Mouse (Mus musculus): ENCODE data around the gene Strip1. TPM values are rescaled to one million over a fixed set of nuclear protein-coding genes. Genes with fewer than 3 reads are reported as not detected.
A peak's percentile ranks its signal among the peaks of the same experiment; 100 is the strongest.
"Not testable (repeated sequence)": the region's sequence is repeated elsewhere in the genome, so short reads cannot be mapped to it uniquely, and the experiment has no call there.

The Strip1 gene
- total RNA-seq (2021): 10 to 100 TPM; 64.3 to 66.9 TPM
- long read RNA-seq, experiment 1, transcript Strip1-205 (1 exons, 1,550 nt): minor isoform, 5 of 112 reads
- long read RNA-seq, experiment 1, transcript Strip1-201 (21 exons, 3,215 nt): major isoform, 76 of 112 reads
- long read RNA-seq, experiment 1, partial matches to known transcripts: 17 of 112 reads
- long read RNA-seq, experiment 1, other reads (novel, unspliced or antisense): 14 of 112 reads
- long read RNA-seq, experiment 2, transcript Strip1-205 (1 exons, 1,550 nt): minor isoform, 6 of 85 reads
- long read RNA-seq, experiment 2, transcript Strip1-201 (21 exons, 3,215 nt): major isoform, 63 of 85 reads
- long read RNA-seq, experiment 2, partial matches to known transcripts: 10 of 85 reads
- long read RNA-seq, experiment 2, other reads (novel, unspliced or antisense): 6 of 85 reads

GRCm38 (mm10) chr3:107631523-107631958 is at the start of gene Strip1:
TSS of gene Strip1 (minus strand) at chr3:107631694.
- intact Hi-C loops (cut with DNase I): loop anchor here (5.0 kb wide), 1 partner anchor 56 kb away; no protein-coding TSS in a partner anchor
- peak; percentile 94 to 95 for DNase-seq (ENCODE audit: low spot score in 2 of 2)

GRCm38 (mm10) chr3:107680790-107681576 is 49.5 kb upstream of the Strip1 start:
- DNase-seq (ENCODE audit: low spot score in 2 of 2): peak; percentile 72 to 86
- intact Hi-C loops (cut with DNase I): no loop called here

- no peak for DNase-seq (ENCODE audit: low spot score in 2 of 2)
- intact Hi-C loops (cut with DNase I): no loop called here
These were observed 40.0 kb upstream of the Strip1 start for GRCm38 (mm10) chr3:107671509-107671908.

GRCm38 (mm10) chr3:107670500-107670899 is 39.0 kb upstream of the Strip1 start:
- DNase-seq (ENCODE audit: low spot score in 2 of 2): no peak
- intact Hi-C loops (cut with DNase I): no loop called here

GRCm38 (mm10) chr3:107668786-107669185 is 37.3 kb upstream of the Strip1 start:
- intact Hi-C loops (cut with DNase I): no loop called here
- DNase-seq (ENCODE audit: low spot score in 2 of 2): no peak

- intact Hi-C loops (cut with DNase I): no loop called here
These were observed 35.9 kb upstream of the Strip1 start for GRCm38 (mm10) chr3:107667426-107667825.

GRCm38 (mm10) chr3:107664641-107665040 is 33.1 kb upstream of the Strip1 start:
- intact Hi-C loops (cut with DNase I): no loop called here
- no peak for DNase-seq (ENCODE audit: low spot score in 2 of 2)

More at GRCm38 (mm10) chr3:107667426-107667825, 35.9 kb upstream of the Strip1 start:
- no peak for DNase-seq (ENCODE audit: low spot score in 2 of 2)

- no peak for DNase-seq (ENCODE audit: low spot score in 2 of 2)
- intact Hi-C loops (cut with DNase I): no loop called here
These were observed 27.5 kb upstream of the Strip1 start for GRCm38 (mm10) chr3:107659000-107659399.

GRCm38 (mm10) chr3:107656888-107657287 is 25.4 kb upstream of the Strip1 start:
- intact Hi-C loops (cut with DNase I): no loop called here
- no peak for DNase-seq (ENCODE audit: low spot score in 2 of 2)

GRCm38 (mm10) chr3:107656151-107656550 is 24.7 kb upstream of the Strip1 start:
- intact Hi-C loops (cut with DNase I): no loop called here

GRCm38 (mm10) chr3:107655491-107655890 is 24.0 kb upstream of the Strip1 start:
- DNase-seq (ENCODE audit: low spot score in 2 of 2): no peak
- intact Hi-C loops (cut with DNase I): no loop called here

More at GRCm38 (mm10) chr3:107656151-107656550, 24.7 kb upstream of the Strip1 start:
- no peak for DNase-seq (ENCODE audit: low spot score in 2 of 2)

- intact Hi-C loops (cut with DNase I): no loop called here
- no peak for DNase-seq (ENCODE audit: low spot score in 2 of 2)
These were observed 23.4 kb upstream of the Strip1 start for GRCm38 (mm10) chr3:107654861-107655260.

GRCm38 (mm10) chr3:107652968-107653367 is 21.5 kb upstream of the Strip1 start:
- intact Hi-C loops (cut with DNase I): no loop called here
- DNase-seq (ENCODE audit: low spot score in 2 of 2): no peak

- DNase-seq (ENCODE audit: low spot score in 2 of 2); intact Hi-C loops (cut with DNase I): not testable (repeated sequence)
These were observed 18.8 kb upstream of the Strip1 start for GRCm38 (mm10) chr3:107650276-107650675.

- intact Hi-C loops (cut with DNase I): no loop called here
- DNase-seq (ENCODE audit: low spot score in 2 of 2): no peak
These were observed 15.5 kb upstream of the Strip1 start for GRCm38 (mm10) chr3:107646947-107647346.

GRCm38 (mm10) chr3:107637606-107638172 is 6.2 kb upstream of the Strip1 start:
- no peak for DNase-seq (ENCODE audit: low spot score in 2 of 2)
- intact Hi-C loops (cut with DNase I): no loop called here

- intact Hi-C loops (cut with DNase I): no loop called here
- DNase-seq (ENCODE audit: low spot score in 2 of 2): no peak
These were observed 4.7 kb upstream of the Strip1 start for GRCm38 (mm10) chr3:107636236-107636635.

- intact Hi-C loops (cut with DNase I): no loop called here
- DNase-seq (ENCODE audit: low spot score in 2 of 2): no peak
These were observed 4.3 kb upstream of the Strip1 start for GRCm38 (mm10) chr3:107635836-107636235.

- intact Hi-C loops (cut with DNase I): loop anchor here (5.0 kb wide), 1 partner anchor 53 kb away; no protein-coding TSS in a partner anchor
- no peak for DNase-seq (ENCODE audit: low spot score in 2 of 2)
These were observed 2.4 kb upstream of the Strip1 start for GRCm38 (mm10) chr3:107633906-107634305.

- intact Hi-C loops (cut with DNase I): loop anchor here (5.0 kb wide), 1 partner anchor 55 kb away; no protein-coding TSS in a partner anchor
- no peak for DNase-seq (ENCODE audit: low spot score in 2 of 2)
These were observed 1.3 kb upstream of the Strip1 start for GRCm38 (mm10) chr3:107632786-107633185.
